In genomic region chr10:52033729-52034128, GRCm38 (mm10) we compare ENCODE assay signal across 33 mouse cellular contexts. TPM values are rescaled to one million over a fixed set of nuclear protein-coding genes. Genes with fewer than 3 reads are reported as not detected.
"Had no signal": no experiment of that assay in that cellular context is flagged by ENCODE, and none has a peak within 500 bp of the region (broad histone marks: within the 10 kb centered on the region; RNA-seq: fewer than 3 reads in every experiment).

No protein-coding gene starts in this region.

- H3K36me3 ChIP-seq: heart, embryonic 13.5 days; heart, embryonic 15.5 days; hindbrain, embryonic 13.5 days; hindbrain, embryonic 15.5 days; kidney, embryonic 15.5 days; limb, embryonic 10.5 days; limb, embryonic 12.5 days; liver, embryonic 13.5 days had no signal

- H3K4me3 ChIP-seq: heart, adult 2 months; heart, embryonic 13.5 days; heart, embryonic 15.5 days; hindbrain, embryonic 13.5 days; hindbrain, embryonic 15.5 days; kidney, embryonic 15.5 days; left cerebral cortex, adult 2 months; limb, embryonic 10.5 days; limb, embryonic 12.5 days; liver, embryonic 13.5 days had no signal

- H3K27ac ChIP-seq: heart, adult 2 months; heart, embryonic 13.5 days; heart, embryonic 15.5 days; hindbrain, embryonic 13.5 days; hindbrain, embryonic 15.5 days; hindbrain, postnatal 0 days; kidney, embryonic 15.5 days; kidney, postnatal 0 days; left cerebral cortex, adult 2 months; limb, embryonic 10.5 days; limb, embryonic 12.5 days; liver, embryonic 13.5 days had no signal

- H3K4me2 ChIP-seq: heart, embryonic 11.5 days; heart, embryonic 13.5 days; heart, embryonic 15.5 days; hindbrain, embryonic 13.5 days; hindbrain, embryonic 15.5 days; kidney, embryonic 15.5 days; limb, embryonic 12.5 days; liver, embryonic 11.5 days; liver, embryonic 13.5 days had no signal

- DNase-seq: gastrocnemius, postnatal 10 days; gastrocnemius, postnatal 36 days; heart, adult 11 months; heart, adult 2 months; heart, postnatal 14 days; heart, postnatal 36 days; kidney, adult 11 months; kidney, adult 2 months; kidney, adult 9 months; kidney, postnatal 14 days; kidney, postnatal 36 days; layer of hippocampus, adult 9-11 months; liver; liver, embryonic 13.5 days had no signal

RNA-seq across cellular contexts. Expression of gene Vgll2, which starts 11.4 kb away (rescaled TPM):
- total RNA-seq: heart, postnatal 14 days; heart, postnatal 36 days; hematopoietic stem cell, adult 5-6 weeks; hindbrain, postnatal 0 days; layer of hippocampus, postnatal 14 days; left cerebral cortex, adult 2 months; left cerebral cortex, postnatal 14 days had no signal
- polyA plus RNA-seq: heart, postnatal 0 days; intestine, embryonic 14.5 days; intestine, embryonic 16.5 days; kidney, postnatal 0 days; large intestine, adult 2 months had no signal
